Mouse (Mus musculus): ENCODE measurements around the gene Slc27a2. TPM values are rescaled to one million over a fixed set of nuclear protein-coding genes. Genes with fewer than 3 reads are reported as not detected.

Gene Slc27a2
- polyA plus RNA-seq, 1 experiment from 2014 or later: 2.6 TPM

- H3K36me3 ChIP-seq (ENCODE audit: control insufficient read depth, insufficient read depth, low read length): no peaks in the 10 kb centered on the region
- H3K9me3 ChIP-seq (ENCODE audit: control insufficient read depth, low read depth, low read length): no peaks in the 10 kb centered on the region
- WGBS: 86% methylated on average over 4 of the region's 4 CpGs
- no peak overlapping the region for H3K27ac ChIP-seq (ENCODE audit: low read length)
- ATAC-seq (ENCODE audit: insufficient number of reproducible peaks, insufficient read depth, low FRiP score, low read depth): no peak
- H3K9ac ChIP-seq (replicated peaks; ENCODE audit: low read depth, low read length): no peak overlapping the region
- H3K4me1 ChIP-seq (ENCODE audit: control insufficient read depth, insufficient read depth, low read length): no peaks in the 10 kb centered on the region
- H3K27me3 ChIP-seq (ENCODE audit: control insufficient read depth, insufficient read depth, low read length): no peaks in the 10 kb centered on the region
- H3K4me3 ChIP-seq (ENCODE audit: low read depth, low read length): no peak overlapping the region
- no peak overlapping the region for H3K4me2 ChIP-seq (replicated peaks; ENCODE audit: low read depth, low read length)
Observed at GRCm38 (mm10) chr2:126591304-126591703, 39.1 kb downstream of the Slc27a2 start.

- peak overlapping the region; percentile 29 for H3K4me3 ChIP-seq (ENCODE audit: low read depth, low read length)
- no peak; the same call in 1 of the 2 replicates for ATAC-seq (ENCODE audit: insufficient number of reproducible peaks, insufficient read depth, low FRiP score, low read depth)
- H3K4me1 ChIP-seq (ENCODE audit: control insufficient read depth, insufficient read depth, low read length): no peaks in the 10 kb centered on the region
- no peaks in the 10 kb centered on the region for H3K36me3 ChIP-seq (ENCODE audit: control insufficient read depth, insufficient read depth, low read length)
- 29% methylated on average over 26 of the region's 26 CpGs for WGBS
- H3K9ac ChIP-seq (replicated peaks; ENCODE audit: low read depth, low read length): 0 out of 2 replicates have a peak overlapping the region, but pooled peaks have one; percentile 10
- no peaks in the 10 kb centered on the region for H3K27me3 ChIP-seq (ENCODE audit: control insufficient read depth, insufficient read depth, low read length)
- peak overlapping the region; percentile 60 for H3K4me2 ChIP-seq (replicated peaks; ENCODE audit: low read depth, low read length)
- no peaks in the 10 kb centered on the region for H3K9me3 ChIP-seq (ENCODE audit: control insufficient read depth, low read depth, low read length)
- H3K27ac ChIP-seq (ENCODE audit: low read length): no peak overlapping the region
Observed at GRCm38 (mm10) chr2:126593831-126594610, 41.8 kb downstream of the Slc27a2 start.

- H3K4me3 ChIP-seq (ENCODE audit: low read depth, low read length): no peak overlapping the region
- no peaks in the 10 kb centered on the region for H3K4me1 ChIP-seq (ENCODE audit: control insufficient read depth, insufficient read depth, low read length)
- no peaks in the 10 kb centered on the region for H3K27me3 ChIP-seq (ENCODE audit: control insufficient read depth, insufficient read depth, low read length)
- WGBS: 92% methylated on average over 7 of the region's 7 CpGs
- H3K36me3 ChIP-seq (ENCODE audit: control insufficient read depth, insufficient read depth, low read length): no peaks in the 10 kb centered on the region
- no peak overlapping the region for H3K4me2 ChIP-seq (replicated peaks; ENCODE audit: low read depth, low read length)
- no peaks in the 10 kb centered on the region for H3K9me3 ChIP-seq (ENCODE audit: control insufficient read depth, low read depth, low read length)
- no peak overlapping the region for H3K9ac ChIP-seq (replicated peaks; ENCODE audit: low read depth, low read length)
- ATAC-seq (ENCODE audit: insufficient number of reproducible peaks, insufficient read depth, low FRiP score, low read depth): no peak
- no peak overlapping the region for H3K27ac ChIP-seq (ENCODE audit: low read length)
Observed at GRCm38 (mm10) chr2:126596347-126597072, 44.3 kb downstream of the Slc27a2 start.

GRCm38 (mm10) chr2:126597279-126598241 lies 45.4 kb downstream of the Slc27a2 start:
- no peaks in the 10 kb centered on the region for H3K4me1 ChIP-seq (ENCODE audit: control insufficient read depth, insufficient read depth, low read length)
- WGBS: 82% methylated on average over 20 of the region's 20 CpGs
- ATAC-seq (ENCODE audit: insufficient number of reproducible peaks, insufficient read depth, low FRiP score, low read depth): no peak
- H3K4me2 ChIP-seq (replicated peaks; ENCODE audit: low read depth, low read length): no peak overlapping the region
- no peaks in the 10 kb centered on the region for H3K27me3 ChIP-seq (ENCODE audit: control insufficient read depth, insufficient read depth, low read length)
- H3K4me3 ChIP-seq (ENCODE audit: low read depth, low read length): no peak overlapping the region
- no peak overlapping the region for H3K9ac ChIP-seq (replicated peaks; ENCODE audit: low read depth, low read length)
- H3K36me3 ChIP-seq (ENCODE audit: control insufficient read depth, insufficient read depth, low read length): no peaks in the 10 kb centered on the region
- no peaks in the 10 kb centered on the region for H3K9me3 ChIP-seq (ENCODE audit: control insufficient read depth, low read depth, low read length)
- H3K27ac ChIP-seq (ENCODE audit: low read length): no peak overlapping the region

- Histone ChIP-seq H3K9me3 (ENCODE audit: control insufficient read depth, low read depth, low read length) (no peaks in the 10 kb centered on the region), H3K9ac (replicated peaks; ENCODE audit: low read depth, low read length) (no peak overlapping the region), H3K27ac (ENCODE audit: low read length) (no peak overlapping the region), H3K4me2 (replicated peaks; ENCODE audit: low read depth, low read length) (no peak overlapping the region), H3K36me3 (ENCODE audit: control insufficient read depth, insufficient read depth, low read length) (no peaks in the 10 kb centered on the region), H3K4me3 (ENCODE audit: low read depth, low read length) (no peak overlapping the region), H3K4me1 (ENCODE audit: control insufficient read depth, insufficient read depth, low read length) (no peaks in the 10 kb centered on the region), H3K27me3 (ENCODE audit: control insufficient read depth, insufficient read depth, low read length) (no peaks in the 10 kb centered on the region)
- no peak for ATAC-seq (ENCODE audit: insufficient number of reproducible peaks, insufficient read depth, low FRiP score, low read depth)
- 54% methylated on average over 2 of the region's 2 CpGs for WGBS
Observed at GRCm38 (mm10) chr2:126598359-126598758, 46.2 kb downstream of the Slc27a2 start.

GRCm38 (mm10) chr2:126599005-126599404 lies 46.8 kb downstream of the Slc27a2 start:
- Histone ChIP-seq H3K9ac (replicated peaks; ENCODE audit: low read depth, low read length) (no peak overlapping the region), H3K4me3 (ENCODE audit: low read depth, low read length) (no peak overlapping the region), H3K4me2 (replicated peaks; ENCODE audit: low read depth, low read length) (no peak overlapping the region), H3K4me1 (ENCODE audit: control insufficient read depth, insufficient read depth, low read length) (no peaks in the 10 kb centered on the region), H3K9me3 (ENCODE audit: control insufficient read depth, low read depth, low read length) (no peaks in the 10 kb centered on the region), H3K27ac (ENCODE audit: low read length) (no peak overlapping the region), H3K36me3 (ENCODE audit: control insufficient read depth, insufficient read depth, low read length) (no peaks in the 10 kb centered on the region), H3K27me3 (ENCODE audit: control insufficient read depth, insufficient read depth, low read length) (no peaks in the 10 kb centered on the region)
- WGBS: 5% methylated on average over 3 of the region's 3 CpGs
- 0 out of 2 replicates have a peak, but pooled peaks have one; percentile 18 for ATAC-seq (ENCODE audit: insufficient number of reproducible peaks, insufficient read depth, low FRiP score, low read depth)

- H3K9me3 ChIP-seq (ENCODE audit: control insufficient read depth, low read depth, low read length): no peaks in the 10 kb centered on the region
- H3K4me1 ChIP-seq (ENCODE audit: control insufficient read depth, insufficient read depth, low read length): no peaks in the 10 kb centered on the region
- WGBS: 84% methylated on average over 14 of the region's 14 CpGs
- no peak overlapping the region for H3K9ac ChIP-seq (replicated peaks; ENCODE audit: low read depth, low read length)
- H3K36me3 ChIP-seq (ENCODE audit: control insufficient read depth, insufficient read depth, low read length): no peaks in the 10 kb centered on the region
- H3K27ac ChIP-seq (ENCODE audit: low read length): no peak overlapping the region
- no peaks in the 10 kb centered on the region for H3K27me3 ChIP-seq (ENCODE audit: control insufficient read depth, insufficient read depth, low read length)
- no peak overlapping the region for H3K4me2 ChIP-seq (replicated peaks; ENCODE audit: low read depth, low read length)
- H3K4me3 ChIP-seq (ENCODE audit: low read depth, low read length): no peak overlapping the region
- no peak for ATAC-seq (ENCODE audit: insufficient number of reproducible peaks, insufficient read depth, low FRiP score, low read depth)
Observed at GRCm38 (mm10) chr2:126600533-126600932, 48.3 kb downstream of the Slc27a2 start.

Data from stomach, embryonic 14.5 days (tissue).